Comparison of ENCODE assay signal across 19 mouse cellular contexts in genomic region chr5:35425218-35425617, GRCm38 (mm10). TPM values are rescaled to one million over a fixed set of nuclear protein-coding genes. Genes with fewer than 3 reads are reported as not detected.
DNase-seq lines count a peak whose midpoint lies in the region; ATAC-seq lines count a peak whose summit lies in the region.
"Had no signal": no experiment of that assay in that cellular context is flagged by ENCODE, and none has a peak within 500 bp of the region (broad histone marks: within the 10 kb centered on the region; RNA-seq: fewer than 3 reads in every experiment).

No protein-coding gene starts in this region.

- no peak overlapping the region for H3K9ac ChIP-seq in midbrain, embryonic 16.5 days (ENCODE audit: low read depth, low read length)
- H3K9ac ChIP-seq: embryonic facial prominence, embryonic 13.5 days; lung, embryonic 15.5 days; midbrain, embryonic 12.5 days had no signal

- H3K4me1 ChIP-seq in midbrain, embryonic 10.5 days, result peaks cover 37% of the 10 kb centered on the region
- no peaks in the 10 kb centered on the region; the same call in 1 of the 2 replicates for H3K4me1 ChIP-seq in midbrain, embryonic 16.5 days (ENCODE audit: control insufficient read depth, insufficient read depth, low read length)
- peaks cover 31% of the 10 kb centered on the region for H3K4me1 ChIP-seq in embryonic facial prominence, embryonic 10.5 days
- H3K4me1 ChIP-seq: embryonic facial prominence, embryonic 13.5 days; lung, embryonic 15.5 days had no signal

- H3K4me2 ChIP-seq in midbrain, embryonic 16.5 days (ENCODE audit: low read length), result no peak overlapping the region
- H3K4me2 ChIP-seq: embryonic facial prominence, embryonic 13.5 days; lung, embryonic 15.5 days; midbrain, embryonic 12.5 days had no signal

- H3K27ac ChIP-seq in midbrain, embryonic 10.5 days (replicated peaks), result peak overlapping the region; percentile 68
- H3K27ac ChIP-seq in midbrain, embryonic 16.5 days (ENCODE audit: low read length), result no peak overlapping the region
- peak overlapping the region; percentile 55; the same call in 1 of the 2 replicates for H3K27ac ChIP-seq in embryonic facial prominence, embryonic 10.5 days (replicated peaks)
- H3K27ac ChIP-seq: embryonic facial prominence, embryonic 13.5 days; lung, embryonic 15.5 days; midbrain, embryonic 12.5 days had no signal

- WGBS in midbrain, embryonic 10.5 days, result 6% methylated on average over 11 of the region's 11 CpGs
- WGBS in midbrain, embryonic 16.5 days, result 4% methylated on average over 11 of the region's 11 CpGs
- 9% methylated on average over 11 of the region's 11 CpGs for WGBS in embryonic facial prominence, embryonic 10.5 days

- DNase-seq in midbrain, embryonic 10.5 days (ENCODE audit: low spot score), result peak; percentile 76
- DNase-seq in embryonic facial prominence, embryonic 10.5 days (ENCODE audit: low spot score), result peak; percentile 54
- peak; percentile 60 to 79 for DNase-seq in kidney, postnatal 25 days
- peak; percentile 55 for DNase-seq in mesoderm, embryonic 11.5 days (ENCODE audit: low read depth, low spot score)
- DNase-seq in lung, postnatal 4 days, result no peak
- DNase-seq in cerebellum, adult 9-10 months, result no peak
- DNase-seq in layer of hippocampus, postnatal 25 days (ENCODE audit: extremely low spot score in 1 of 2, low spot score in 1 of 2), result no peak
- DNase-seq: adrenal gland, postnatal 10 days; heart, adult 11 months; heart, postnatal 4 days had no signal

- ATAC-seq in midbrain, embryonic 16.5 days, result no peak
- ATAC-seq: Patski had no signal

- no peaks in the 10 kb centered on the region for H3K36me3 ChIP-seq in midbrain, embryonic 10.5 days
- no peaks in the 10 kb centered on the region for H3K36me3 ChIP-seq in midbrain, embryonic 16.5 days (ENCODE audit: control insufficient read depth, insufficient read depth, low read length)
- no peaks in the 10 kb centered on the region for H3K36me3 ChIP-seq in embryonic facial prominence, embryonic 10.5 days (replicated peaks)
- H3K36me3 ChIP-seq: embryonic facial prominence, embryonic 13.5 days; lung, embryonic 15.5 days; midbrain, embryonic 12.5 days had no signal

- no peak overlapping the region for H3K4me3 ChIP-seq in midbrain, embryonic 10.5 days
- no peak overlapping the region for H3K4me3 ChIP-seq in midbrain, embryonic 16.5 days (ENCODE audit: low read depth, low read length)
- H3K4me3 ChIP-seq in embryonic facial prominence, embryonic 10.5 days, result no peak overlapping the region
- H3K4me3 ChIP-seq: embryonic facial prominence, embryonic 13.5 days; lung, embryonic 15.5 days; midbrain, embryonic 12.5 days had no signal

- peaks cover 95% of the 10 kb centered on the region for H3K27me3 ChIP-seq in midbrain, embryonic 10.5 days (ENCODE audit: low read depth, poor library complexity, severe bottlenecking)
- no peaks in the 10 kb centered on the region for H3K27me3 ChIP-seq in midbrain, embryonic 16.5 days (ENCODE audit: control insufficient read depth, insufficient read depth, low read depth, low read length)
- peaks cover 91% of the 10 kb centered on the region for H3K27me3 ChIP-seq in embryonic facial prominence, embryonic 10.5 days (replicated peaks; ENCODE audit: low read depth, poor library complexity, severe bottlenecking)
- H3K27me3 ChIP-seq: lung, embryonic 15.5 days had no signal

- H3K9me3 ChIP-seq in midbrain, embryonic 10.5 days (replicated peaks), result 0 out of 2 replicates have a peak, but pooled peaks cover 3% of the 10 kb centered on the region
- no peaks in the 10 kb centered on the region for H3K9me3 ChIP-seq in midbrain, embryonic 16.5 days (replicated peaks; ENCODE audit: control insufficient read depth, low read length, poor library complexity, severe bottlenecking)
- peaks cover 3% of the 10 kb centered on the region; the same call in 1 of the 2 replicates for H3K9me3 ChIP-seq in embryonic facial prominence, embryonic 10.5 days
- H3K9me3 ChIP-seq: embryonic facial prominence, embryonic 13.5 days; lung, embryonic 15.5 days; midbrain, embryonic 12.5 days had no signal

RNA-seq across cellular contexts. Expression of gene Hmx1, which starts 36.3 kb away (rescaled TPM):
- 0.14 and 0.99 TPM in 2 replicates for polyA plus RNA-seq in midbrain, embryonic 10.5 days (2016; fragmentation: Nextera tagmentation; extraction: Ambion mirVana)
- not detected in 2 replicates for polyA plus RNA-seq in midbrain, embryonic 16.5 days (2015; fragmentation: Nextera tagmentation; extraction: Ambion mirVana)
- 3.4 and 5.5 TPM in 2 replicates for polyA plus RNA-seq in embryonic facial prominence, embryonic 10.5 days (2016; fragmentation: Nextera tagmentation; extraction: Ambion mirVana)
- not detected for total RNA-seq in layer of hippocampus, postnatal 25 days (2021)
- total RNA-seq: heart, postnatal 4 days; left cerebral cortex, postnatal 14 days; neutrophil, adult 5-6 weeks had no signal
- polyA plus RNA-seq: large intestine, adult 2 months; Patski; small intestine, adult 2 months had no signal

Comparison
In these comparisons a context has a peak if more than half of its experiments do, and no peak if none do; other contexts are left out.
1. DNase-seq: peak in midbrain, embryonic 10.5 days (single experiment), embryonic facial prominence, embryonic 10.5 days (single experiment), kidney, postnatal 25 days (2 of 2) and mesoderm, embryonic 11.5 days (single experiment); none in lung, postnatal 4 days (0 of 2), cerebellum, adult 9-10 months (single experiment) and layer of hippocampus, postnatal 25 days (0 of 2).